Mouse (Mus musculus) ES-Bruce4 (cell line): ENCODE measurements around the gene Hbp1.

Experiments used
- CTCF ChIP-seq: IDR thresholded peaks from one replicate; pipeline ENCODE4 v1.8.1; 2011; ENCODE audit warnings: low read depth, low read length
- POLR2A ChIP-seq: IDR thresholded peaks from one replicate; pipeline ENCODE4 v1.8.1; 2011; ENCODE audit warnings: low read length; ENCODE audit not compliant: insufficient read depth

DNA sequence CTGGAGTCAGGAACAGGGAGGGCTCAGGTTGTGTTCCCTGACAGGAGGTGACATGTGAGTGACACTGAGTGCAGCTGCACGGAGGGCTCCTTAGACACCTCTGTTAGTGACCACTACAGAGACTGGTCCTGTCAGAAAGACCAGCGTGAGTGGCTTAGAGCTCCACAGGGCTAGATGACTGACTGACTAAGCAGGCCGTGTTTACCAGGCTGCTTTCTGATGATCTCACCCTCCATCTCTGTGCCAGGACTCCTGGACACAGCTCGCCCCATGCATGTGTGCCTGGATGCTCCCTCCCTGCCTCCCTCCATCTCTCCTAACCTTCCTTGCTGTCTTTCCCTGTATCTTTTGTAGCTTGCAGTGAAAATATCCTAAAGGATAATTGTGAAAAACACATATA lies 36.7 kb downstream of the Hbp1 start:
- TF ChIP-seq CTCF (no peak), POLR2A (no peak)
